Mouse (Mus musculus) forebrain, embryonic 11.5 days (tissue): ENCODE measurements around the gene Tlk2. TPM values are rescaled to one million over a fixed set of nuclear protein-coding genes. Genes with fewer than 3 reads are reported as not detected.

Experiments used
- ATAC-seq: fragments of 200-750 bp; cut with Nextera tagmentation; replicated peaks from 2 replicates; pipeline ENCODE4 v1.8.0; 2017; ENCODE audit warnings: moderate TSS enrichment; ENCODE audit not compliant: low FRiP score
- DNase-seq: peaks from one replicate; pipeline ENCODE4 v3.0.0-alpha.2; 2017; ENCODE audit warnings: low spot score
- H3K27ac ChIP-seq: fragments of 300-500 bp; sonication (generic); 2 replicates; pipeline ENCODE4 v1.5.1; 2014; ENCODE audit warnings: low read depth, low read length
- H3K27me3 ChIP-seq: fragments of 300-500 bp; sonication (generic); 2 replicates; pipeline ENCODE4 v1.6.1; 2014; ENCODE audit warnings: mild to moderate bottlenecking, low read length, mixed read lengths; ENCODE audit not compliant: control insufficient read depth, insufficient read depth
- H3K36me3 ChIP-seq: fragments of 300-500 bp; sonication (generic); 2 replicates; pipeline ENCODE4 v1.6.1; 2014; ENCODE audit warnings: mild to moderate bottlenecking, low read length, moderate library complexity, mixed read lengths; ENCODE audit not compliant: control insufficient read depth, insufficient read depth
- H3K4me1 ChIP-seq: fragments of 300-500 bp; sonication (generic); replicated peaks from 2 replicates; pipeline ENCODE4 v1.6.1; 2014; ENCODE audit warnings: low read length, mixed read lengths; ENCODE audit not compliant: control insufficient read depth, insufficient read depth
- H3K4me2 ChIP-seq: fragments of 300-500 bp; sonication (generic); 2 replicates; pipeline ENCODE4 v1.6.1; 2014; ENCODE audit warnings: low read depth, mild to moderate bottlenecking, low read length, moderate library complexity, mixed read lengths; ENCODE audit not compliant: severe bottlenecking
- H3K4me3 ChIP-seq: fragments of 300-500 bp; sonication (generic); 2 replicates; pipeline ENCODE4 v1.5.1; 2014; ENCODE audit warnings: low read depth, low read length
- H3K9ac ChIP-seq: fragments of 300-500 bp; sonication (generic); 2 replicates; pipeline ENCODE4 v1.6.1; 2014; ENCODE audit warnings: low read length
- H3K9me3 ChIP-seq: fragments of 300-500 bp; sonication (generic); 2 replicates; pipeline ENCODE4 v1.6.1; 2016; ENCODE audit warnings: low read length, mixed read lengths; ENCODE audit not compliant: control insufficient read depth
- WGBS: fragments of 180-500 bp; shearing (Covaris S2); extraction: QIAGEN DNeasy Blood & Tissue Kit; methylation state at CpG from one replicate; pipeline ENCODE4 v1.1.7; 2014; 5-methylcytosine and 5-hydroxymethylcytosine counted together
- polyA plus RNA-seq: library from polyadenylated mRNA; unstranded; fragments of >200 nt; fragmentation: Nextera tagmentation; extraction: Ambion mirVana; gene quantifications from 2 replicates; pipeline ENCODE4 v1.2.1, GENCODE M21; 2014

Tlk2 gene
- polyA plus RNA-seq, 1 experiment from 2014 or later: 27.5 TPM

DNA sequence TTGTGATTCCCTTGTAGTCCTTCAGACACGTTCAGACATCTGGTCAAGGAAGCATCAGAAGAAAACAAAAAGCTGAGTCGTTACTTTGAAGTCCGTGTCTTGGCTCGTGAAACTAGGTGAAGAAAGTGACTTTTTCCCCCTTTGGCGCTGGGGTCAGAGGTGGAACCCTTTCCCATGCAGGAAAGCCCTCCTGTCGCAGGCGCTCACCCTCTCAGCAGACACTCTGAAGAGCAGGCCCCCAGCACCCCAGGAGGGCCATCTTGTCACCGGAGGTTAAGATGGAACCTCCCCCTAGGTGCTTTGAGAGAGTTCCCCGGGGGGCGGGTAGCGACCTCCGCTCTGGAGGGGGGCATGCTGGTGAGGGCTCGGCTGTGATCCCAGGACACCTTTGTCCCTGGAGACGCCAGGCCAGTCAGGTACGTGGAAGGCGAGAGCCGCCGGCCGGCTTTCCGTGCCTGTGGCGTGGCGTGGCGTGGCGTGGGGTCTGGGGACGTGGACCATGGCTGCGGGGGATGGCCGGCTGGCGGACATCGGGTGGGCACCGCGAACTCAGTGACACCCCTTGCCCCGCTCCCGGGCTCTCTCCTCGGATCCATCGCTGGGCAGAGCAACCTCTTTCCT lies 2.0 kb downstream of the Tlk2 start:
- 1% methylated on average over 28 of the region's 35 CpGs for WGBS
- Histone ChIP-seq H3K27ac (peak overlapping the region; percentile 88), H3K36me3 (peaks cover 6% of the 10 kb centered on the region; the same call in 1 of the 2 replicates), H3K9ac (peak overlapping the region; percentile 91), H3K4me2 (peak overlapping the region; percentile 82), H3K9me3 (no peaks in the 10 kb centered on the region; the same call in 1 of the 2 replicates), H3K27me3 (no peaks in the 10 kb centered on the region), H3K4me1 (no peaks in the 10 kb centered on the region; the same call in 1 of the 2 replicates), H3K4me3 (peak overlapping the region; percentile 94)
- DNase-seq: no peak
- peak; percentile 40; the same call in 1 of the 2 replicates for ATAC-seq

- H3K36me3 ChIP-seq: peaks cover 8% of the 10 kb centered on the region; the same call in 1 of the 2 replicates
- H3K4me1 ChIP-seq: no peaks in the 10 kb centered on the region; the same call in 1 of the 2 replicates
- H3K9me3 ChIP-seq: no peaks in the 10 kb centered on the region; the same call in 1 of the 2 replicates
- ATAC-seq: peak; percentile 98
- H3K4me2 ChIP-seq: peak overlapping the region; percentile 82
- H3K27me3 ChIP-seq: no peaks in the 10 kb centered on the region
- DNase-seq: peak; percentile 99
- H3K9ac ChIP-seq: peak overlapping the region; percentile 99
- H3K27ac ChIP-seq: peak overlapping the region; percentile 88
- peak overlapping the region; percentile 94 for H3K4me3 ChIP-seq
- WGBS: under 1% methylated on average over 54 of the region's 60 CpGs
Observed at GRCm38 (mm10) chr11:105181126-105181637, 2.6 kb downstream of the Tlk2 start.

DNA sequence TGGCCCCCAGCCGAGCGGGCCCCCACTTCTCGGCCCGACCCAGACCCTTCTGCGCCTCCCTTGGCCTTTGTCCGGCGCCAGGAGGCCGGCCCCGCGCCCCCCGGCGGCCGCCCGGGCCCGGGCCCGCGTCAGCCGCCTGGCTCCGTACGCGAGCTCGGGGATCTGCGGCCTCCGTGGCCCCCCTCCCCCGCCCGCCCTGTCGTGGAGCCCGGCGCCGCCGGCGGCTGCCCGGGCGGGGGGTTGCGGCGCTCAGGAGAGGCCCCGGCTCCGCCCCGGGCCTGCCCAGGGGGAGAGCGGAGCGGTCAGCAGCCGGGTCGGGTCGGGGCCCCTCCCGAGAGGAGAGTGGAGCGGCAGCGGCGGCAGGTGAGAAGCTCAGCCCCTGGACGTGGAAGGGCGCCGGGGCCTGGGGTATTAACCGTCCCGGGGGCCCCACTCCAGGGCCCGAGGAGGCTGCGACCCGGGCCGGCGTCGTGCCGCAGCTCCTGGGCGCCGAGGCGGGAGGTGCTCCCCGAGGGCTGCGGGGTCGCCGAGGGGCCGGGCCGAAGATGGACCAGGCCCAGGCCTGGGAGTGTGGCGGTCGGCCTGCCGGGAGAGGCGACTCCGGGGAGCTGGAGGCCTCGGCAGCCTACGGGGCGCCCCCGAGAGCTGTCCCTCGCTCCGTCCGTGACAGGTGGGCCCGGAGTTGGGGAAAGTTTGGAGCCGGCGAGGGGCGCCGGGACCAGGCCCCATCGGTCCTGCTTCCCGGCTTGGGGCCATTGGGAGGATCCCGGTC lies 3.3 kb downstream of the Tlk2 start:
- H3K27ac ChIP-seq: peak overlapping the region; percentile 88
- DNase-seq (peak; percentile 78), ATAC-seq (peak; percentile 77)
- H3K4me1 ChIP-seq: no peaks in the 10 kb centered on the region; the same call in 1 of the 2 replicates
- no peaks in the 10 kb centered on the region; the same call in 1 of the 2 replicates for H3K9me3 ChIP-seq
- H3K9ac ChIP-seq: peak overlapping the region; percentile 99
- peak overlapping the region; percentile 57 for H3K4me2 ChIP-seq
- WGBS: 4% methylated on average over 60 of the region's 89 CpGs
- no peaks in the 10 kb centered on the region for H3K27me3 ChIP-seq
- peak overlapping the region; percentile 94 for H3K4me3 ChIP-seq
- H3K36me3 ChIP-seq: peaks cover 8% of the 10 kb centered on the region; the same call in 1 of the 2 replicates

- Histone ChIP-seq H3K4me1 (no peaks in the 10 kb centered on the region; the same call in 1 of the 2 replicates), H3K27ac (peak overlapping the region; percentile 88; the same call in 1 of the 2 replicates), H3K27me3 (no peaks in the 10 kb centered on the region), H3K36me3 (peaks cover 8% of the 10 kb centered on the region; the same call in 1 of the 2 replicates), H3K9ac (peak overlapping the region; percentile 99), H3K9me3 (no peaks in the 10 kb centered on the region; the same call in 1 of the 2 replicates), H3K4me2 (peak overlapping the region; percentile 57), H3K4me3 (peak overlapping the region; percentile 94)
- no peak for DNase-seq
- WGBS: 8% methylated on average over 4 of the region's 4 CpGs
- ATAC-seq: no peak
Observed at GRCm38 (mm10) chr11:105182461-105182855, 3.9 kb downstream of the Tlk2 start.

- H3K9ac ChIP-seq: no peak overlapping the region
- no peaks in the 10 kb centered on the region for H3K27me3 ChIP-seq
- peaks cover 8% of the 10 kb centered on the region; the same call in 1 of the 2 replicates for H3K36me3 ChIP-seq
- H3K4me2 ChIP-seq: no peak overlapping the region
- DNase-seq (no peak), ATAC-seq (no peak)
- H3K4me1 ChIP-seq: no peaks in the 10 kb centered on the region; the same call in 1 of the 2 replicates
- H3K27ac ChIP-seq: no peak overlapping the region
- no peak overlapping the region for H3K4me3 ChIP-seq
- H3K9me3 ChIP-seq: no peaks in the 10 kb centered on the region
- WGBS: 92% methylated on average over 3 of the region's 3 CpGs
Observed at GRCm38 (mm10) chr11:105184678-105185077, 6.1 kb downstream of the Tlk2 start.

DNA sequence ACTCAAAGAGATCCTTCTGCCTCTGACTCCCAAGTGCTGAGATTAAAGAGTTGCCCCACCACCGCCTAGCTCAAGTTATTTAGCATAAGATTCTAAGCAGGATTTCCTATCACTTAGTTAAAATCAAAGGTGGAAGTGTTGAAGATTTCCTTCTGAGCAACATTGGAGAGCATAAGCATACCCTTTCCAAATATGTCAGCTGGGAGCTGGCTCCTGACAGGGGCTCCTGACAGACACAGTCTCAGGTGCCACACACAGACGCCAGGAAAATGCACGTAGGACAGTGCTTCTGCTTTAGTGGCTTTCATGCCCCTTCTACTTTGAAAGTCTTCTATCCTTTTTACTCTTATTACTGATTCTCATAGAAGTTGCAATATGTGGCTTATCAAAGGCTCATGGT lies 13.6 kb downstream of the Tlk2 start:
- ATAC-seq (no peak), DNase-seq (no peak)
- WGBS: 91% methylated on average over 3 of the region's 3 CpGs
- no peak overlapping the region for H3K4me2 ChIP-seq
- H3K4me1 ChIP-seq: no peaks in the 10 kb centered on the region
- no peaks in the 10 kb centered on the region for H3K27me3 ChIP-seq
- H3K9me3 ChIP-seq: no peaks in the 10 kb centered on the region
- H3K9ac ChIP-seq: no peak overlapping the region
- no peak overlapping the region for H3K27ac ChIP-seq
- no peaks in the 10 kb centered on the region for H3K36me3 ChIP-seq
- no peak overlapping the region for H3K4me3 ChIP-seq

GRCm38 (mm10) chr11:105196893-105197662 lies 18.5 kb downstream of the Tlk2 start:
- Histone ChIP-seq H3K36me3 (no peaks in the 10 kb centered on the region), H3K4me3 (no peak overlapping the region), H3K4me1 (no peaks in the 10 kb centered on the region), H3K27me3 (no peaks in the 10 kb centered on the region), H3K4me2 (no peak overlapping the region), H3K9ac (no peak overlapping the region), H3K9me3 (no peaks in the 10 kb centered on the region), H3K27ac (no peak overlapping the region)
- ATAC-seq (no peak), DNase-seq (no peak)
- WGBS: 96% methylated on average over 4 of the region's 4 CpGs

DNA sequence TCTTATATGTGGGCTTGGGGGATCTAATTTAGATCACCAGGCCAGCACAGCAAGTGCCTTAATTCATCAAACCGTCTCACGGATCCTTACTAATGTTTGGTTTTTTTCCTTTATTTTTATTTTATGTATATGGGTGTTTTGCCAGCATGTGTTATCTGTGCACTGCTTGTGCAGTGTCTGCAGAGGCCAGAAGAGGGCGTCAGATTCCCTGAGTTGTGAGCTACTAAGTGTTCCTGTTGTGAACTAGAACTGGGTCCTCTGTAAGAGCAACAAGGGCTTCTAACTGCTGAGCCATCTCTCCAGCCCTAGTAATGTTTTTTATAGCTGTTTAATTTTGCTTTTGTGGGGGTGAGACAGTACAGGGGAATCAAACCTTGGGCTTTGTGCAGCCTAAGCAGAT lies 23.8 kb downstream of the Tlk2 start:
- DNase-seq (no peak), ATAC-seq (no peak)
- WGBS: 55% methylated on average over 3 of the region's 3 CpGs
- no peaks in the 10 kb centered on the region for H3K9me3 ChIP-seq
- no peak overlapping the region for H3K27ac ChIP-seq
- H3K27me3 ChIP-seq: no peaks in the 10 kb centered on the region
- no peak overlapping the region for H3K9ac ChIP-seq
- no peak overlapping the region for H3K4me3 ChIP-seq
- no peak overlapping the region for H3K4me2 ChIP-seq
- H3K36me3 ChIP-seq: no peaks in the 10 kb centered on the region
- no peaks in the 10 kb centered on the region for H3K4me1 ChIP-seq
